Mouse (Mus musculus): Measurements from ENCODE around the gene Fads6.

The Fads6 gene

DNA sequence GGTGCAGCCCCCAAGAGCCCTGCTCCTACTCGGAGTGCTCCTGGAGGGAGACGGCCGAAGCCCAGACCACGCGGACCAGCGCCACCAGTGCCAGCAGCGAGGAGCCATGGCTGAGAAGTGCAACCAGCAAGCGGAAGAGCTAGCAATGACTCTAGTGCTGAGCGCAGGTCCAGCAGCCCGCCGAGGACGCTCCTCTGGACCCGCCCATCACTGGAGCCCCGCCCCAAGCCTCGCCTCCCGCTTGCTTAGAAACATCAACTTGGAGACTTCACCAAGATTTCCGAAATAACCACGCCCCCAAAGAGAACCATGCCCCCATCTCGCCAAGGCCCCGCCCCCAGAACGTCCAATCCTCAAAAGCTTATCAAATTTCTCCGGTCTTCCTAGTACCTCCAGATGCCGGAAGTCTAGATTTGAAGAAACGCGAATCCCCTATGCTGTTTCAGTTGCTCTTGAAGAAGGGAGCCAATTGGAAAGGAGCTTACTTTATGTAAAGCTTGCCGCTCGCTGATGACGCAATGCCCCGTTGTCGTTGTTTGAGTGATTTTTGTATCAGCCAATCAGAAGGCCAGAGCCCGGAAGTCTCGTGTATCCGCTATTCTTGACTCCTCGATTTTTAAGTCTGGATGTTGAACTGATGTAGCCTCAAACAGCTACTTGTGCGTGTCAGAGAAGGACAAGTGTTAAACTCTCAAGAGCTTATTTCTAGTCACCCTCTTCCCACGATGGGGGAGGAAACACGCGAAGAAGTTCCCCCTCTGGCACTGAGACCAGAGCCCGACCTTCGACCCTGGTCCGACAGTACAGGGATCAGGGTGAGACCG lies 20.5 kb downstream of the Fads6 start, which contains the start of gene Fdxr:
Gene Fdxr, minus strand, starts transcription at position 271 of the 824 bp plus-strand sequence.
- DNase-seq (ENCODE audit: low spot score in 2 of 2), result peak; percentile 92 to 99

DNA sequence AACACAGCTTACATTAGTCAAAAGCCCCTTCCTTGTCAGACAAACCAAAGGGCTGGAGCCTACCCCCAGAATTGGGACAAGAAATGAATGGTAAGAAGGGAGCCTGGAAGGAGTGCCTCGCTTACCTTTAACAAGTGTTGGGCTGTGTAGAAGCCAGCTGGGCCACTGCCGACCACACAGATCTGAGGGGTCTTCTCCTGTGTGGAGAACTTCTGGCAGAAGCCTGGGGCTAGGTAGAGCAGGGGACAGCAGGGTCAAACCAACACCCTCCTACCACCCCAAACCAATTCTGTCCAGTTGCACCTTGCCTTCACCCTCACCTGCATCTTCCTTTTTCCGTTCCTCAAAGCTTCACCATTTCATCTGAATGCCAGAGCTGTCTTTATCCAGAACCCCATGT lies 21.5 kb downstream of the Fads6 start:
- no peak for DNase-seq (ENCODE audit: low spot score in 2 of 2)

DNA sequence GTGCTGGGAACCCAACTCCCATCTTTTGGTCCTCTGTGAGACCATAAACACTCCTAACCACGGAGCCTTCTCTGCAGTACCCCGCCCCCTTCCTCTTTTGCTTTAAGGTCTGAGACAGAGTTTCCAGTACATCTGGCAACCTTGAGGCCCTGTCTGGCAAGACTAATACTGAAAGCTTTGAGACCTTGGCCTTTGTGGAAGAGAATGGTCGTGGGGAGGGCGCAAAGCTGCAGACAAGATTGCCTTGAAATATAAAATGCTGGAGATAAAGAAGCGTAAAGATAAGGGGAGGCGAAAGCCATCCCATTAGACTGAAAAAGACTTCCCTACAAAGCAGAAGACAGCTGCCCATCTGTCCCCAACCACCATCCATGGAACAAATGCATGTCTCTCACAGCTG lies 22.0 kb downstream of the Fads6 start:
- no peak for DNase-seq (ENCODE audit: low spot score in 2 of 2)

DNA sequence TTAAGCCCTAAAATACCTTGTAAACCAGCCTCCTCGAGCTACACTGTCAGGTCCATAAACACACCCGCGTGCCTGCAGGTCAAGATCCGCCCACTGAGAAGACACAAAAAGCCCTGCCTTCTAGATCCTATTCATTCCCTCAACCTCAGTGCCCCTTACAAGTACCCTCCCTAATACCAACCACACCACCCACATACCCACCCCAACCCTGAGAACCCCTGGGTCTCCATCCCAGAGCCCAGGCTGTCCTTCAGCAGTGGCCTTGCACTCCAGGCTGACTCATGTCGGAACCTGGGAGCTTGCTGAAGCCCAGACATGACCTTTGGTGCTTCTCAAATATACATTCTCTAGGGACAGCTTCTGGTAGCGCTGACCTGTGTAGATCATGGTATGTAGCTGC lies 22.7 kb downstream of the Fads6 start:
- no peak for DNase-seq (ENCODE audit: low spot score in 2 of 2)

DNA sequence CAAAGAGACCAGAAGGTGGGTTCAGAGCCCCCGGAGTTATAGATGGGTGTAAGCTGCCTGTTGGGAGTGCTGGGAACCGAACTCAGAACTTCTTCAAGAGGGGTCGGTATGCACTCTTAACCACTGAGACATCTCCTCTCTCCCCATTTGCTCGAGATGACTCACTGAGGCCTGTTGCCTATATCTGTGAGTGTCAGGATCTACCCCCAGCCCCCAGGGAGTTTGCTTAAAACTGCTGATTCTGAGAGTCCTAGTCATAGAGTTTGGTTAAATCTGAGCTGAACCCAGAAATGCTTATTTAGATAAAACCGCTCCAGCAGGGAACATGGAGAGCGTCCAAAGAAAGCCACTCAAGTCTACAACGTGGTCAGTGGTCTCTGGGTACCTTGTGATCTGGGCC lies 23.3 kb downstream of the Fads6 start:
- DNase-seq (ENCODE audit: low spot score in 2 of 2), result no peak

DNA sequence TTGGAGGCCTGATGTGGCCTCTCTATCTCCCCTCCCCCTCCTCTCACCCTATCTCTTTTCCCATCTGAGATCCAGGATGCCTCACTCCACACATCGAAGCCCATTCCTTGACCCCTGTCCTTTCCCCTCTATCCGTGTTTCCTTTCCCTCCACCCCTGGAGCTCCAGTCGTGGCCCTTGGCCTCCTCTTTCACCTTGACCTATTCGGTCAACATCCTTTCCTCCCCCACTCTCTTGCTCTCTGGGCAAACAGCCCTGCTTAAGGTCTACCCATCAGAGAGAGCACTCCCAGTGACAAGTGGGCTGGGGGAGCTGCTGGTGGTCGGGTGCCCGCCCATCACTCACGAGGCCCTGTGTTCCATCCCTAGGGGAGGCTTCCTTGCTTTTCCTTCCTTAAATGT lies 23.7 kb downstream of the Fads6 start:
- DNase-seq (ENCODE audit: low spot score in 2 of 2), result no peak

DNA sequence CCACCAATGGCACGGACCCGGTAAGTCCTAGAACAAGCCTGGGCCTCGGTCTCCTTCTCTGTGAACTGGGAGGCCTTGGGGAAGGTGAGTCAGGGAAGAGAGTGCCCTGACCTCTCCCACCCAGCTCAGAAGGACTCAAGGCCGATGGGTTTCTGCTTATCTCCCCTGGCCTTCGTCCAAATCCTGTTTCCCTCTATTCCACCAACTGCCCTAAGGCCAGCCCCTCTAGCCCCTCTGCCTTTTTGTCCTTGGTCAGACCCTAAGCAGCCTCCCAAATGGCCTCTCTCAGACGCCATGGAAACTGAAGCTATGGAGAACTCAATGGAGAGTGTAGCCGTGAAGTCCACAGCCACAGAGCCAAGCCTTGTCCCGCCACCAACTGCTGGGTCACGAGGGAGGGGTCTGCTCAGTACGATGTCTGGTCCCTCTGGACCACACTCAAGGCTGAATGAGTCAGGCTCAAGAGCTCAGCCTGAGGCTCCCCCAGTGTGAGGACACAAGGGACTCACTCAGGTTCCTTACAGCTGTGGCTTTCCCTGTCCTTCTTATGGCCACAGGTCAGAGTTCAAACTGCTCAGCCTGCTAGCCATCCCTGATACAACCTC lies 24.5 kb downstream of the Fads6 start:
- no peak for DNase-seq (ENCODE audit: low spot score in 2 of 2)

DNA sequence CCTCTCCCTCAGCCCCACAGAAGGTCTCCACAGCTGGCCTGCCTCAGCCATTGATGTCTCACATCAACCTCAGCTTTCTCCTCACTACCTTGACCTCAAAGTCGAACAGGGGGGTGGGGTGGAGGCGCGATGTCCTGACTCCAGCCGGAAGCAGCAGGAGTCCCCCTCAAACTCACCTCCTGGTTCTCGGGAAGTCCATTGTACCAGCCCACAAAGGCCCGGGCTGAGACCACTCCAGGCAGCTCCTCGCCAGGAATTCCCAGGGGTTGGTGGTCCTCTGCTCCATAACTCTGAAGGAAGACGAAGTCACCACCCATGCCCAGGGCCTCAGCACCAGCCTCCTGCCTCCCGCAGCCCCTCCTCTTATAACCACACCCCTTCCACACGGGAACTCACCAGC lies 26.0 kb downstream of the Fads6 start:
- DNase-seq (ENCODE audit: low spot score in 2 of 2), result no peak

DNA sequence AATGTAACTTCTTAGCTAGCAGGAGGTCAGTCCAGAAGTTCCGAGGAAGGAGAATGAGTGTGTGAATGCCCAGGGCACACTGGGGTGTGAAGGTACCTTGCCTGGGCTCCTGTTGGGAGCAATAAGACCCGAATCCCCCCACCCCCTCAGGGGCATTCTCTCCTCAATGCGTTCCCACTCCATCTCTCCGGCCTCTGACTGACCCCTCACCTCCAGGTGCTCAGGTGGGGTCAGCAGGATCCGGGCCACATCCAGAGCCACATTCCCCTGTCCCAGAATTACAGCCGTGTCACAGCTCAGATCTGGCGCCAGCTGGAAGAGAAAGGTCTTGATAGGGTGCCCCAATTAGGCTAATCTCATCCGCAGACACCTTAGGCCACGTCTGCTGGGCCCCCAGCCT lies 26.4 kb downstream of the Fads6 start:
- DNase-seq (ENCODE audit: low spot score in 2 of 2), result no peak

DNA sequence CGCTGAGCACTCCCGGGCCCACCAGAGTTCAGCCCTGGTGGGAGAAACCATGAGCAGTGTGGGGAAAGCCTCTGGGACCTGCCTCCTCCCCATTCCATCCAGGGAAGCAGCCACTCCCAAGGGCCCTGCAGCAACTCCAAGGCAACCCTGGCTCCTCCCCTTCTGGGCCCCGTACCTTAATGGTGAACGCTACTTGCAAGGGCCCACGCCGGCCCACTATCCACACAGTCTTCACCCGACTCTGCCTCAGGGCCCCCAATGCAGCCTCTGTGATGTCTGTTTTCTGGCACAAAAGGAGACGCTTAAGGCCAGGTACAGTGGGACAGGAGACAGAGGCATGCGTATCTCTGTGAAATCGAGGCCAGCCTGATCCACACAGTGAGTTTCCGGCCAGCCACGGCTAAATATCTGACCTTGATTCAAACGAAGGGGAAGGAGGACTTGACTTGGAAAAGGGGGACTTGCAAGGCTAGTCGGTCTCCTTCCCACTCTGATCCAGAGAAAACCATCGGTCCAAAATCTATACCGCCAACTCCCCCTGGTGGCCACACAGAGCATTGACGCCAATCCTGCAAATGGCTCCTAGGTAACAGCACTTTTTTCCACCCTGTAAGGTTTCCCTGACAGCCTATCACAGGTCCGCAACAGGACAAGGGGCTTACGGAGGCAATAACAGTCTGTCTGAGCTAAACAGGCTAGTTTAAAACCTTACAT lies 27.2 kb downstream of the Fads6 start:
- peak; percentile 59 to 76 for DNase-seq (ENCODE audit: low spot score in 2 of 2)

DNA sequence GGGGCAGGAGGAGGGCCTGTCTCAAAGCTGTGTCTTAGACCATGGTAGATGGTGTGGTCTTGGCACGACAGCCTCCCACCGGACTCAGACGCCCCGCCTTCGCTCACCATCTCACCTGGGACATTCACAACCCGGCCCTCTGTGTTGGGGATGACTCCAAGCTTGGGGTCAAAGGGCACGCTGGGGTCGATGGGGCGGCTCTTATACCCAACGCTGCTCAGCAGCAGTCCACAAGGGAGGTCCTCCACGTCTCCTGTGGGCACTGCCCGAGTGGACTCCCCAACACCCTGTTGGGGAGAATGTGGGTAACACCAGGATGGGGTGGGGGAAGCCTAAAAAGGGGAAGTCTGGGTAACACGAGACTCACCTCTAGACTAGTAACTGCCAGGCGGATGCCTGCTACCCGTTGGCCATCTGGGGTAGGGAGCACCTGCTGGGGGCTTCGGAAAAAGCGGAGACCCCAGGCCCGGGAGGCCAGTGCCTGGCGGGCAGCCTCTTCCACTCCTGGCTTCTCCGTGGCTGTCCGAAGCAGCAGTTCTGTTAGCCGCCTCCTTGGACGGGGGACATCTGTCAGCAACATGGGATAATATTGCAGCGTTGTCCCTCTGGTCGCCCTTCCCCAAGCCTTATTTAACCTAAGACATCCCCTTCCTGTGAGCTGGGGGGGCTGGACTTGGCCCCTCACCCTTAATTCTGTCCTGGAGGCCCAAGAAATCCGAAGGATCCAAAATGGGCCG lies 28.0 kb downstream of the Fads6 start:
- DNase-seq (ENCODE audit: low spot score in 2 of 2), result no peak

DNA sequence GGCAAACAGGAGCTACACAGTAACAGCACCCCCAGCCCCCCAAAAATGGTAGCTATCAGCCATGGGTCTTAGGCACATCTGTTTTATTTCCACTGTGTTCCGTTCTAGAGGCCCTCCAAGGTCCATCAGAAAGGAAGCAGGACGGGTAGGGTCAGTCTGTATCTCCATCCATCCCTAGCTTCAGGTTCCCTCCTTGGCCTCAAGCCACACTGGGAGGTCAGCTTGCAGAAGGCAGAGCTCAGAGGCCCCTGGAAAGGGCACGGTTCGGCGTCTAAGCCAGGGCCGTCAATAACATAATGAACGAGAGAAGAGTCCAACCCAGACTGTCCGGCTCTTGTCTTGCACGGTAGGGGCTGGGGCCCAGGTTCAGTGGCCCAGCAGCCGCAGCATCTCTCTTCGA lies 29.5 kb downstream of the Fads6 start:
- DNase-seq (ENCODE audit: low spot score in 2 of 2), result no peak

DNA sequence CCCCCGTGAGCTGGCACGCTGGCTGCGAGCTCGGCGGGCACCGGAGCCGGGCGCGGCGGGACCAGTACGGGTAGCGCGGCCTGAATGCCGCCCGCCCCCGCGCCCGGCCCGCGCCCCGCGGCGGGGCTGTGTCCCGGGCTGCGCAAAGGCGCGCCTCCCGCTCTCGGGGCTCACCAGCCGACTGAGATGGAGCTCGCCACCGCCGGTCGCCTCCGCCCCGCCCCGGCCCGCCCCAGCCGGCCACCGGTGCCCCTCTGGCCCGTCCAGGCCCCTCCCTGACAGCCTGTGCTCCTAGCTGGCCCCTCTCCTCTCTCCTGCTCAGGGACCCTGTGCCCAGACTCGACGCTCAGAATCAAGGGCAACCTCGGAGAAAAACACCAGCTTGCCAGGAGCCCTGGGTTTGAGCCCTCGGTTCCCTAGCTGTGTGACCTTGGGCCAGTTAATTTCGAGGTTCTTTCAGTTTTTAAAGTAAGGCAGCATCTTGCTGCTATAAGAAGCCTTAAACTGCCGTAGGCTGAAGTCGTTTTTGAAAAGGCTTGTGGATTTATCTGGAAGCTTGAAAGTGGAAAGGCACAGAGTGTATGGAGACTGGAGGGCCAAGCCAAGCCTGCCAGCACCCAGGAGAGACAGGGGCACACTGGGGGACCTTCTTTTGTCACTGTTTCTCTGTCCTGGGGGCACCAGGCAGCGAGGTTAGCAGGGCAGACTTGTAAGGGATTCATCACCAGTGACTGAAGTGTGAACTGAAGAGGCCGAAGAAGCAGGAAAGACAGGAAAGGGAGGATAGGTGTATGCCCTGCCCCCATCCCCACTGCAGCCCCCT lies 30.2 kb downstream of the Fads6 start, which contains the start of gene Grin2c:
Gene Grin2c, minus strand, starts transcription at position 183 of the 823 bp plus-strand sequence.
- no peak for DNase-seq (ENCODE audit: low spot score in 2 of 2)

DNA sequence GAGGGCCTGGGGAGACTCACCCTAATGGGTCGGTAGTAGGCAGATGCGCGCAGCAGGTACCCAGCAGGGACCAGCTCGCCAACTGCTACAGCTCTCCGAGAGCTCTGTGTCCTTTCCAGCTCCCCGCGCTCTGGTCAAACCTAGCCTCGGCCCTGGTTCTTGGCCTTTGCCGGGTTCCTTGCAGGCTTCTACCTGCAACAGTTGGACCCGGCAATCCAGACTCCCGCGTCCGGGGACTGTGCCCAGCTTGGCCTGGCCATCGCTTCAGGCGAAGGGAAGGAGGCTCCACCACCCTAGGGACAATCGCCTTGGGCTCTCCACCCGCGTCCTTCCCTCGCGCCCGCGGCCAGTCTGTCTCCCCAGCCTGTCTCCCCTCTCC lies 31.1 kb downstream of the Fads6 start:
- no peak for DNase-seq (ENCODE audit: low spot score in 2 of 2)

DNA sequence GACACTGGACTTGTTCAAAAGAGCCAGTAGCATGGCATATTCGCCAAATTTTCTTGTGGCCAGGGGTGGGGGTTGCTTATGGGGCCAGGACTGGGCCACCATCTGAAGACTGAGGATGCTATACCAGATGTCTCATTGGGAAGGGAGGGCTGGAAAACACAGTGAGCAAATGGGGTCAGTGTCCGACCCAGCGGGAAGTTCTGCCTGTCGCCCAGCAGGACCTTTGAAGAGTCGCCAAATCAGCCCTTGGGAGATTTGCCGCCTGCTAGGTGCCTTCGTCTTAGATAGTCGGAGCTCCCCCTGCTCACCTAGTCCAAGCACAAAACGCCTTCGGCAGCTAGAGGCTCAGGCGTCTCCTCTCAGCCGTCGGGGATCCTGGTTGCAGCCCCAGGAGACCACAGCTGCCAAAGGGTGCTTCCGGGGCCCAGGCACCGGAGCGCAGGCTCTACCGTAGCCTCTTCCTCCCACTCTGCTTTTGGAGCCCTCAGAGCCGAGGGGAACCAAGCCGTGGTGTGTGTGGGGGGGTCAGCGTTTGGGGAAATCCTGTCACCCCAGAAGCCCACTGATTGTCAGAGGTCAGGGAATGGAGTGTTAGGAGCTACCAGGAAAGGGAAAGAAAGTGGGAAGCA lies 31.6 kb downstream of the Fads6 start:
- DNase-seq (ENCODE audit: low spot score in 2 of 2), result no peak

DNA sequence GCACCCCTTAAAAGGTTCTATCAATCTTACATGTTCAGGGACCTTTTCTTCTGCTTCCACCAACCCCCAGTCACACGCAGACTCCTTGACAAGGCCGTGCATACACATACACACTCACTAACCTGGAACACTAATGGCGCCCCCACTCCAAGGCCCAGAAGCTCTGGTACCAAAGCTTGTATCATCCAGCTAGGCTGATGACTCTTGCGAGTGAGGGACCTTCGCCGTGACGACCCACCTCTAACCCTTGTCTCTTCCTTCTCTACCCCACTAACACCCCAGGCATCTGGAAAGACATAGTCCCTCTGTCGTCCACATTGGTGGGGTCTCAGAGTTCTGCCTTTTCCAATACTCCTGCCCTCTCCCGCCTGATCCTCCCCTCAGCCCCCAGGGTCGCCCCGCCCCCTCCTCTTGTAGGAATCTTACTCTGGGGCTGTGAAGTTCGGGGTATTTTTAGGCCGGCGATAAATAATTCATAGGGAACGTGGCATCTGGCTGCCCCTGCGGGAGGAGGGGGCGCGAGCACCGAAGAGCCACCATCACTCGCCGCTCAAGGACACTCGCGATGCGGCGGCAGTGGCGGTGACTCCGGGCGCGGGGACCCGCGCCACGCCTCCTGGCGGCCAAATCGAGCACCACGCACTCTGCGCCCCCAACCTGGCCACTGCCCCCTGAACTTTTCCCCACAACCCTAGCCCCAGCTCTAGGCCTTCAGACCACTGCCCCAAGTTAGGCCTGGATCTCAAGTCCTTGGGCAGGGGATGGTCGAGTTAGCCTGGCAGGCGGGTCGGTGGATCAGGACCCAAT lies 32.4 kb downstream of the Fads6 start:
- DNase-seq (ENCODE audit: low spot score in 2 of 2), result peak in 1 of 2 experiments; percentile 46

DNA sequence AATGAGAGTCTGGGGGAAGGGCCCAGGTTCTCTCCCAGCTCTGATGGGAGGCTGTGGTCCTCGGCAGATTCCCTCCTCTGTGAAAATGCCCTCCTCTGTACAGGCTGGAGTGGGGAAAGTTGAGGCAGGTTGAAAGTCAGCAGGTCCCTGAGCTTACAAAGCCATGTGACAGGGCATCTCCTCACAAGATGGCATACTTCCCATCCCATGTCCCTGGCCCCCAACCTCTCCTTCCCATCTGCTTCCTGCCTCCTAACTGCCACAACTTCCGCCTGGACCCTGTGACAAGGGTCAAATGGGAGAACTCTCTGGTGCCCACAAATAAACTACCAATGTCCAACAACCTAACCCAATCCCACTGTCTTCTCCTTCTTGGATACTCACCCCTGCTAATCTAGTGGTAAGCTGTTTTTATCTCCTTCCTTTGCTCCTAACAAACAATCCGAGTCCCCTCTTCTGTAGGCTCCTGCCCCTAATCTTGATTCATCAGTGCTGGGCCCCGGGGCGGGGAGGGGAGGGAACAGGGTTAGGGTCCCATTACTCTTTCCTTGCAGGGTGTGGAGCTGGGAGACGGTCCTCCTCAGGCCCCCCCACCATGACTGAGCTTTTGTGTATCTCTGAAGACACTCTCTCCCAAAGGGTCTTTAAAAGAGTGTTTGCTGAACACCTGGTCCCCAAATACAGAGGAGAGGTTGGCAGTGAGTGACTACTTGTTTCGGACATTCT lies 33.2 kb downstream of the Fads6 start:
- DNase-seq (ENCODE audit: low spot score in 2 of 2), result no peak

DNA sequence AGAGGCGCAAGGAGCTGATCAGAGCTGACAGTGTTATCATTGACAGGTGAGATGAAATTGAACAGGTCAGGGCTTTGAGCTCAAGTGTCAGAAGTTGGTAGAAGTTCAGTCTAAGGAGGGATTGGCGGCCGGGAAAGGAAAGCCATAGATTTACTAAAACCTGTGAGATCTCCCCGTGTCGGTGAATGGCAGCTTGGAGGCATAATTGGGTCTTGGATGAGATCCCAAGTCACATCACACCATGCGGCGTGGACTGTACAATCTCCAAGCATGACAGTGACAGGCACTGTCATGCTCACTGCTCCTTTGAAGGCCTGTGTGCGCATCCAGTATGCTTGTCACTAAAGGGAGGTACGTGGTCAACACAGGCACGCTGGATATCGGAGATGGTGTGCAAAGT lies 34.5 kb downstream of the Fads6 start:
- no peak for DNase-seq (ENCODE audit: low spot score in 2 of 2)

DNA sequence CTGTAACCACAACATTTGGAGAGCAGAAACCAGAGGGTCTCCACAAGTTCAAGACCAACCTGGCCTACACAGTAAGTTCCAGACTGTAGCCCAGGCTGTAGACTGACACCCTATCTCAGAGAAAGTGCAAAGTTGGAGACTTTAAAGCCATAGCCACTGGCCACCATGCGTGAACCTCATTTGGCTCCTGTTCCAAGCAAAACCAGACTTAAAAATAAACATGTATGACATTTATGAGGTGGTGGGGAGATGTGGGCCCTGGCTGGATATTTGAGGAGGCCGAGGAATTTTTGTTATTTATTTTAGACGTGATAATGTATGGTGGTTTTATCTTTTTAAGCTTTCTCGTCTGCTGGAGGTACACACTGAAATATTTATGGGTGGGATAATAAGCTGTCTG lies 38.3 kb downstream of the Fads6 start:
- no peak for DNase-seq (ENCODE audit: low spot score in 2 of 2)
